Mouse (Mus musculus) hindbrain, embryonic 15.5 days (tissue): Measurements from ENCODE around the gene Srm. TPM values are rescaled to one million over a fixed set of nuclear protein-coding genes. Genes with fewer than 3 reads are reported as not detected.

ENCODE experiments used
- ATAC-seq: fragments of 200-750 bp; cut with Nextera tagmentation; 2 replicates; pipeline ENCODE4 v1.8.0; 2017; ENCODE audit warnings: low read depth, moderate number of reproducible peaks, moderate TSS enrichment; ENCODE audit not compliant: low FRiP score
- H3K27ac ChIP-seq: fragments of 300-500 bp; sonication (generic); replicated peaks from 2 replicates; pipeline ENCODE4 v1.5.1; 2015; ENCODE audit warnings: mild to moderate bottlenecking, inconsistent platforms
- H3K27me3 ChIP-seq: fragments of 300-500 bp; sonication (generic); 2 replicates; pipeline ENCODE4 v1.6.1; 2015; ENCODE audit warnings: control low read depth, inconsistent platforms
- H3K36me3 ChIP-seq: fragments of 300-500 bp; sonication (generic); 2 replicates; pipeline ENCODE4 v1.6.1; 2015; ENCODE audit warnings: control low read depth, inconsistent platforms
- H3K4me1 ChIP-seq: fragments of 300-500 bp; sonication (generic); replicated peaks from 2 replicates; pipeline ENCODE4 v1.6.1; 2015; ENCODE audit warnings: control low read depth, inconsistent platforms
- H3K4me2 ChIP-seq: fragments of 300-500 bp; sonication (generic); 2 replicates; pipeline ENCODE4 v1.6.1; 2015; ENCODE audit warnings: moderate library complexity, mild to moderate bottlenecking, inconsistent platforms
- H3K4me3 ChIP-seq: fragments of 300-500 bp; sonication (generic); 2 replicates; pipeline ENCODE4 v1.5.1; 2015; ENCODE audit warnings: mild to moderate bottlenecking, inconsistent platforms
- H3K9ac ChIP-seq: fragments of 300-500 bp; sonication (generic); 2 replicates; pipeline ENCODE4 v1.6.1; 2015; ENCODE audit warnings: inconsistent platforms
- H3K9me3 ChIP-seq: fragments of 300-500 bp; sonication (generic); 2 replicates; pipeline ENCODE4 v1.6.1; 2016; ENCODE audit warnings: control low read depth, inconsistent platforms
- WGBS: fragments of 180-500 bp; shearing (Covaris S2); methylation state at CpG from one replicate; pipeline ENCODE4 v1.1.7; 2015; 5-methylcytosine and 5-hydroxymethylcytosine counted together
- polyA plus RNA-seq: library from polyadenylated mRNA; unstranded; fragments of >200 nt; fragmentation: Nextera tagmentation; extraction: Ambion mirVana; gene quantifications from 2 replicates; pipeline ENCODE4 v1.2.1, GENCODE M21; 2015

Srm gene
- polyA plus RNA-seq, 1 experiment from 2014 or later: 194 TPM

DNA sequence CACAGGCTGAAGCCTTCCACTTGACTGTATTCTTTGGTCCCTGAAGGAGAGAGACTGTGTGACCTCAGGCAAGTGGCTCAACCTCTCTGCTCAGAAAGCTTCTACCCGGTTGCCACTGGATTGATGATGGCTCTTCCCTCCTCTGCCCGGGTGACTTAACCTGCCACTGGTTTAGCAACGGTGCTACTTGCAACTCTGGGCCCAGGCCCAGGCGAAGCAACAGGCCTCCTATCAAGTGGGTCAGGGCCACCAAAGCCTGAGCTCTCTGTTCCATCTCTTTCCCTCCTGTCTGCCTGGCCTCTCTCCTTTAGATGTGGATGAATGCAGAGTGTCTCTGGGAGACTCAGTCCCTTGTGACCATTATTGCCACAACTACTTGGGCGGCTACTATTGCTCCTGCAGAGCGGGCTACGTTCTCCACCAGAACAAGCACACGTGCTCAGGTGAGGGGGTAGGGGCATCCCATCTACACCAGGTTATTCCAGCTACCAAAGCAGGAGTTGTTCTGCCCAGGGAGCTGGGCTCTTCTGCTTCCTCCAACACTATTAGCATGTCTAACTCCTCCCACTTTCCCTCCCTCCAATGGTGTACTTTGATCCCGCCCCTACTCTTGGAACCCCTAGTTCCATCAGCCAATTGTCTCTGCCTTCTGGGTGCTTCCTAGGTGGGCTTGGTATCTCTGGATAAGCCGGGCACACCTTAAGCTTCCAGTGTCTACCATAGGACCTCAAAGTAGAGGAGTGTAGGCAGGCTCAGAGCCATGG lies 12.3 kb downstream of the Srm start:
- H3K4me2 ChIP-seq: no peak overlapping the region
- no peak for ATAC-seq
- no peaks in the 10 kb centered on the region for H3K9me3 ChIP-seq
- H3K36me3 ChIP-seq: peaks cover 5% of the 10 kb centered on the region; the same call in 1 of the 2 replicates
- no peak overlapping the region for H3K4me3 ChIP-seq
- H3K4me1 ChIP-seq: no peaks in the 10 kb centered on the region
- no peak overlapping the region for H3K9ac ChIP-seq
- 73% methylated on average over 10 of the region's 10 CpGs for WGBS
- H3K27ac ChIP-seq: no peak overlapping the region
- no peaks in the 10 kb centered on the region for H3K27me3 ChIP-seq

DNA sequence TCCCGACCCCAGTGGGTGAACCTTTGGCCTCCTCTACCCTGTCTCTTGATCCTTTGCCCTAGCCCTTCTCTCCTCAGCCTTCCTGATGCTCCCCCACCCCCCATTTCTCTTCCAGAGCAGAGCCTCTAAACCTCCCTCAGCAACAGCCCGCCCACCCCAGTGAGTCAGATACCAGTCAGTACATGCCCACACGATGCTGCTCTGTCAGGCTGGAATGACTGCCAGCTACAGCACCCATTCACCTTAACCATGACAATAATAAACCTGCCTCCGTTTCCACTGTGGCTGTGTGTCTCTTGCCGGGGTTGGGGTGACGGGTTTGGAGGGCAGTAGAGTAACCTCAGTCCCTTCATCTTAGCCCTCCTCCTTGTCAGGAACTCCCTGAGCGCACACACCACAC lies 12.8 kb downstream of the Srm start:
- no peak overlapping the region for H3K27ac ChIP-seq
- no peaks in the 10 kb centered on the region for H3K9me3 ChIP-seq
- no peak overlapping the region for H3K9ac ChIP-seq
- WGBS: 84% methylated on average over 7 of the region's 7 CpGs
- H3K36me3 ChIP-seq: no peaks in the 10 kb centered on the region
- no peak for ATAC-seq
- no peaks in the 10 kb centered on the region for H3K4me1 ChIP-seq
- no peak overlapping the region for H3K4me3 ChIP-seq
- no peak overlapping the region for H3K4me2 ChIP-seq
- no peaks in the 10 kb centered on the region for H3K27me3 ChIP-seq

DNA sequence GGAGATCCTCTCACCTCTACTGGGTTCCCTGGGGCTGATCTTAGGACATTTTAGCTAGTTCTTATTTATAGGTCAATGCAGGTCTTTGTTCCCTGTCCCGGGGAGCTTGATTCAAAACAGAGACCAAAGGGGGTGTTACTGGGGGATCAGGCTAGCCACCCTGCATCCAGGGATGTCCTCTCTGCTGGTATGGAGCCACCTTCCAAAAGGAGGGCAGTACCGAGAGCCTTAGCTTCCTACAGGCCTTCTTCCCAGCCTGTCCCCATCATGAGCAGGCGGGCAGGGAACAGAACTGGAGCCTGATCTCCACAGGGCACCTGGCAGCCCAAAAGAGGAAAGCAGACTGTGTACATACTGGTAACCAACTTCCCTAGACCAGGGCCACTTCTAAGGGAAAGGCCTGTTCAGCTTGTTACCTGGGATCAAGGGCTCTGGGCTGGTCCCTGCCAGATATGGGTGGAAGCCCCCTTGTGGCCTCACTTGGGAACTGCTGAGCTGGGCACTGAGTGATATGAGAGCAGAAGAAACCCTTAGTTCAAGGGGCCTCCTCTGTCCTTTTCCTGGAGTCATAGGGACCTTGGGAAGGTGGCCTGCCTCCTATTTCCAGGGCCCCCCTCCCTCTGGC lies 13.3 kb downstream of the Srm start:
- Histone ChIP-seq H3K9ac (no peak overlapping the region), H3K4me2 (no peak overlapping the region), H3K36me3 (no peaks in the 10 kb centered on the region), H3K27ac (no peak overlapping the region), H3K27me3 (no peaks in the 10 kb centered on the region), H3K4me3 (no peak overlapping the region), H3K9me3 (no peaks in the 10 kb centered on the region), H3K4me1 (no peaks in the 10 kb centered on the region)
- peak; percentile 31; the same call in 1 of the 2 replicates for ATAC-seq
- 94% methylated on average over 3 of the region's 3 CpGs for WGBS

DNA sequence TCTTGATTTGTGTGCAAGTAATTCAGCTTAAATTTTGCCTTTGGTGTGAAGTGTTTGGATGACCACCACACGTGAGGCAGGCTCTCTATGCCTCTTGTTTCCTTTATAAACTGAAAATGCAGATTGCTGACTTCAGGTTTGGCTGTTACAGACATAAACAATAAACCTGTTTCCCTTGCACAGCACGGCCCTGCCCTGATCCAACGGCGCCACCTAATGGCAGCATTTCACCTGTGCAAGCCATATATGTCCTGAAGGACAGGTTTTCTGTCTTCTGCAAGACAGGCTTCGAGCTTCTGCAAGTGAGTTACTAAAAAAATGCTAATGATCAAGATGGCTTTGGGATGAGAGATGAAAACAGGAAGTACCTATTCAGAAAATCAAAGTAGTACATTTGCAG lies 16.5 kb downstream of the Srm start:
- 27% methylated on average over 5 of the region's 5 CpGs for WGBS
- H3K9ac ChIP-seq: no peak overlapping the region
- 0 out of 2 replicates have a peak, but pooled peaks cover 4% of the 10 kb centered on the region for H3K4me1 ChIP-seq
- H3K4me3 ChIP-seq: no peak overlapping the region
- H3K4me2 ChIP-seq: no peak overlapping the region
- no peak for ATAC-seq
- no peak overlapping the region for H3K27ac ChIP-seq
- no peaks in the 10 kb centered on the region for H3K27me3 ChIP-seq
- H3K36me3 ChIP-seq: 0 out of 2 replicates have a peak, but pooled peaks cover 3% of the 10 kb centered on the region
- H3K9me3 ChIP-seq: no peaks in the 10 kb centered on the region

DNA sequence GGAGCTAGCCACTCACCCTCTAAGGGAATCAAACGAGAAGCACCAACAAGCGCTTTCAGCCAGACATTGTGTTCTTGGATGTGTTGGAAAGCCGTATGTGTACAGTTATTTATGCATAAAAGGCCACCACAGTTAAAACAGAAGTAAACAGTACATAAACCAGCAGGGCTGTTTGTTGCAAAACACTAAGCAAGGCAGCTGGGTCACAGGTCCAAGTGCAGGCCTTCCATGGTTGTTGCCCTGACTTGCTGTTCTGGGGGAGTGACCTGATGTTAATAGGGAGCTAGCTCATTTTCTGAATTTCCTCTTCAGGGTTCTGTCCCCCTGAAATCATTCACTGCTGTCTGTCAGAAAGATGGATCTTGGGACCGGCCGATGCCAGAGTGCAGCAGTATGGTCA lies 18.5 kb downstream of the Srm start:
- Histone ChIP-seq H3K27ac (no peak overlapping the region), H3K4me2 (no peak overlapping the region), H3K4me1 (peaks cover 22% of the 10 kb centered on the region), H3K9me3 (no peaks in the 10 kb centered on the region), H3K9ac (no peak overlapping the region), H3K36me3 (peaks cover 7% of the 10 kb centered on the region; the same call in 1 of the 2 replicates), H3K4me3 (no peak overlapping the region), H3K27me3 (no peaks in the 10 kb centered on the region)
- WGBS: 82% methylated on average over 5 of the region's 5 CpGs
- ATAC-seq: no peak

DNA sequence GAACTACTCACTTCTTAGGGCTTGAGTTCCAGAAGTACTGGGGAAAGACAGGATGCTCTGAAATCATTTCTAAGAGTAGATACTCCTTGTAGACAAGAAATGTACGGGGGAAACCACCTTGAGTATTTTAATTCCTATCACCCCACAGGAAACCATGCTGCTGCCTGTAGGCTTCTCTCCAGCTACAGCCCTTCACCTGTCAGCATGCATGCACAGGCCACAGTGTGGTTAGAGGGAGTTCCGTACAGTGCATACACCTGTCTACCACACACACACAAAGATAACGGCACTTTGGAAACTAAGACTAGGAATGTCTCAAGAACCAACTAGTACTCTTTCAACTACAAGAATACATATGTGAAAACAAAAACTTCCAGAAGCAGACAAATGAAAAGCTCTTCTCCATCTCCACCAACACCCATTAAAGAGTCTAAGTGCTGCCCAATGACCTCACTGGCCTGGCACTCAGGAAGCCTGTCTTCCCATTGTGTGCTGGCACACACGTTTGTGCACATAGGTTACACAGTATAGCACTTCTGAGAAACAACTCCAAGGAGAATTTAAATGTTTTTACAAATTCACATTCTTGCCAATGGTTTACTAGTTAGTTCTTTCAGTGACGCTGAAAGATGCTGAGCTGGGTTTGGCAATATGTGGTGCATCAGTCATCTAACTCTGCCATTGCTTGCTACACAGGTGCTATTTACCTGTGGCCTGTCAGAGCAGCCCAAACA lies 19.5 kb downstream of the Srm start:
- no peaks in the 10 kb centered on the region for H3K27me3 ChIP-seq
- H3K4me2 ChIP-seq: no peak overlapping the region
- H3K27ac ChIP-seq: no peak overlapping the region
- H3K9ac ChIP-seq: no peak overlapping the region
- WGBS: 75% methylated on average over 5 of the region's 5 CpGs
- no peak for ATAC-seq
- no peak overlapping the region for H3K4me3 ChIP-seq
- H3K4me1 ChIP-seq: peaks cover 22% of the 10 kb centered on the region
- peaks cover 17% of the 10 kb centered on the region for H3K36me3 ChIP-seq
- H3K9me3 ChIP-seq: no peaks in the 10 kb centered on the region

DNA sequence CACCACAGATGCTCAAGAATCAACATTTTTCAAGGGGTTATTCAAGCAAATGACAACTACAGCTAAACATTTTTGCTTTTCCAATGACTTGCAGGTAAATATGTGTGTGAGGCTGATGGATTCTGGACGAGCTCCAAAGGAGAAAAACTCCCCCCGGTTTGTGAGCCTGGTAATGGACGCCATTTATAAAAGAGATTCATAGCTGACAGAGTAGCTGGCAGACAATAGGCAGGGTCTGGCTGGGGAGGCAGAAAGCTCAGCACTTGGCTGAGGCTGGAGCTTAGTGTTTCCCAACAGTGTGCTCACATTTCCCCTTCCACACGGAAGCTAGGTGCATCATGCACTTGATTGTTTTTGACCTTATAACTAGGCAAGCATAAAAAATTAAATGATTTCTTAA lies 21.3 kb downstream of the Srm start:
- no peak overlapping the region for H3K9ac ChIP-seq
- no peaks in the 10 kb centered on the region for H3K9me3 ChIP-seq
- H3K4me3 ChIP-seq: no peak overlapping the region
- no peak overlapping the region for H3K4me2 ChIP-seq
- 32% methylated on average over 4 of the region's 4 CpGs for WGBS
- peaks cover 22% of the 10 kb centered on the region for H3K4me1 ChIP-seq
- peaks cover 25% of the 10 kb centered on the region for H3K36me3 ChIP-seq
- 0 out of 2 replicates have a peak overlapping the region, but pooled peaks have one; percentile 6 for H3K27ac ChIP-seq
- no peak for ATAC-seq
- H3K27me3 ChIP-seq: no peaks in the 10 kb centered on the region

DNA sequence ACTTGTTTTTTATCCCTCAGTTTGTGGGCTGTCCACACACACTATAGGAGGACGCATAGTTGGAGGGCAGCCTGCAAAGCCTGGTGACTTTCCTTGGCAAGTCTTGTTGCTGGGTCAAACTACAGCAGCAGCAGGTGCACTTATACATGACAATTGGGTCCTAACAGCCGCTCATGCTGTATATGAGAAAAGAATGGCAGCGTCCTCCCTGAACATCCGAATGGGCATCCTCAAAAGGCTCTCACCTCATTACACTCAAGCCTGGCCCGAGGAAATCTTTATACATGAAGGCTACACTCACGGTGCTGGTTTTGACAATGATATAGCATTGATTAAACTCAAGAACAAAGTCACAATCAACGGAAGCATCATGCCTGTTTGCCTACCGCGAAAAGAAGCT lies 22.4 kb downstream of the Srm start:
- no peak overlapping the region for H3K9ac ChIP-seq
- peak overlapping the region; percentile 10; the same call in 1 of the 2 replicates for H3K27ac ChIP-seq
- no peaks in the 10 kb centered on the region for H3K9me3 ChIP-seq
- no peak for ATAC-seq
- no peaks in the 10 kb centered on the region for H3K27me3 ChIP-seq
- H3K4me2 ChIP-seq: no peak overlapping the region
- H3K36me3 ChIP-seq: peaks cover 32% of the 10 kb centered on the region
- WGBS: 38% methylated on average over 9 of the region's 9 CpGs
- no peak overlapping the region for H3K4me3 ChIP-seq
- peaks cover 22% of the 10 kb centered on the region for H3K4me1 ChIP-seq

DNA sequence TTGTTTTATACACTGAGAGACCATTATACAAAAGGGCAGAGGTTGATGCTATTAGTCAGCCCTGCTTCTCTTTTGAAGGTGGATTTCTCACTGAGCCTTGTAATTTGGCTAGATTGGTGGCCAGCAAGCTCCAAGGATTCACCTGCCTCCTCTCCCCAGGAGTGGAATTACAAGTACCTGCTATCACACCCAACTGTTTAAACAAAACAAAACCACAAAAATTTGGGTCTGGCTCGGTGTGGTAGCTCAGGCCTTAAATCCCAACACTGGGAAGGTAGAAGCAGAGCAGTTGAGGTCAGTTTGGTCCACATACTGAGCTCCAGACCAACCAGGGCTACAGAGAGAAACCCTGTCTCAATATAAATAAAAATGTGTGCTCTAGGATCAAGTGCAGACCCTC lies 28.5 kb downstream of the Srm start:
- Histone ChIP-seq H3K27ac (no peak overlapping the region), H3K36me3 (peaks cover 80% of the 10 kb centered on the region), H3K9me3 (no peaks in the 10 kb centered on the region), H3K4me2 (no peak overlapping the region), H3K4me1 (peaks cover 22% of the 10 kb centered on the region), H3K9ac (no peak overlapping the region), H3K4me3 (no peak overlapping the region), H3K27me3 (no peaks in the 10 kb centered on the region)
- no peak for ATAC-seq
- 91% methylated on average over 1 of the region's 1 CpGs for WGBS

DNA sequence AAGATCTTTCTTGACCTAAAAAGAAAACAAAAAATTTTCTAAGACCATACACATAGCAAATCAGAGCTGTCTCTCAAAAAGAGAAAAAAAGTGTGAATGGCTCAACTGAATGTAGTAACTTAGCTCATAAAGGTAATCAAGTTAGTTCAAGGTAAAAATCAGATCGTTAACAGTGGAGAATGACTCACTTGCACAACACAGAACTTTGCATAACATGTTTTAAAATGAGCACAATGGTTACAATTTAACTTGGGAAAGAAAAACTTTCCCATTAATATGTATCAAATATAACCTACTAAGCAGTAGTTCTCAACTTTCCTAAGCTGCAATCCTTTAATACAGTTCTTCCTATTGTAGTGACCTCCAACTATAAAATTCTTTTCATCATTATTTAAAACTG lies 29.4 kb downstream of the Srm start:
- 98% methylated on average over 1 of the region's 1 CpGs for WGBS
- ATAC-seq: no peak
- Histone ChIP-seq H3K9ac (no peak overlapping the region), H3K27ac (no peak overlapping the region), H3K9me3 (no peaks in the 10 kb centered on the region), H3K4me2 (no peak overlapping the region), H3K36me3 (peaks cover 74% of the 10 kb centered on the region), H3K27me3 (no peaks in the 10 kb centered on the region), H3K4me3 (no peak overlapping the region), H3K4me1 (peaks cover 28% of the 10 kb centered on the region)

DNA sequence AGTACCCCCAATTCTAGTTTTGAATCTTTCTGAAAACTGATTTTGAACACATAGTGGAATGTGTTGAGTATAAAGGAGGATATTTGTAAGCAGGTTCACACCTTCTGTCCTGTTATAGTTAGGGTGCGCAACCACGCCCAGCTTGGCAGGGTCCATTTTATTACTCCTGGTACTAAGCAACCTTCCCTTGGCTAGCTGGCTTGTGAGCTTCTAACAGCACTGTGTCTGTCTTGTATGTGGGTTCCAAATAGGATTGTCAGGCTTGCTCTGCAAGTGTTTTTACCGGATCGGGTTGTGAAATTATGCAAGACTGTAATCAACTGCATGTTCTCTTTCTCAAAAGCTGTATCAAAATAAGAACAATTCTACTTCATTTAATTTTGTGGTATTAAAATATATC lies 31.2 kb downstream of the Srm start:
- WGBS: 97% methylated on average over 4 of the region's 4 CpGs

DNA sequence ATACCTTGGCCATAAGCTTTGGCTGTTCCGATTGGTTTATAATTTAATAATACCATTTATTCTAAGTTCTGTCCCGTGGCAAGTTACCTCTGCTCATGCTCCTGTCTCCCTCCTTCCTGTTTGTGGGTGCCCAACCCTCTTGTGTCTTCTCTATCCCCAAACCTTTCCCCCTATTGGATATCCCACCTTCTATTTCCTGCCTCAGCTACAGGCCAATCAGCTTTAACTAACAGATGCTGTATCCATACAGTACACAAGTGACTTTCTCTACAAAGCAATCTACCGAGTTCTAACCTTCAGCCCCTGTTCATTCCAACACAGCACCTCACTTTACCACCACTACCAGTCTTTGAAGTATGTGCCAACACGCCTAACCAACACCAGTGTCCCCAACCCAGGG lies 32.3 kb downstream of the Srm start:
- no peak overlapping the region for H3K9ac ChIP-seq
- ATAC-seq: no peak
- H3K36me3 ChIP-seq: peaks cover 60% of the 10 kb centered on the region
- H3K4me2 ChIP-seq: no peak overlapping the region
- H3K4me3 ChIP-seq: no peak overlapping the region
- H3K27ac ChIP-seq: no peak overlapping the region
- no peaks in the 10 kb centered on the region for H3K27me3 ChIP-seq
- peaks cover 32% of the 10 kb centered on the region for H3K4me1 ChIP-seq
- 87% methylated on average over 4 of the region's 4 CpGs for WGBS
- no peaks in the 10 kb centered on the region for H3K9me3 ChIP-seq

More for the DNA sequence above, 31.2 kb downstream of the Srm start:
- Histone ChIP-seq H3K9ac (no peak overlapping the region), H3K4me1 (peaks cover 32% of the 10 kb centered on the region), H3K9me3 (no peaks in the 10 kb centered on the region), H3K27me3 (no peaks in the 10 kb centered on the region), H3K36me3 (peaks cover 66% of the 10 kb centered on the region), H3K4me2 (no peak overlapping the region), H3K27ac (no peak overlapping the region), H3K4me3 (no peak overlapping the region)
- ATAC-seq: no peak
